Mouse (Mus musculus) stomach, embryonic 14.5 days (tissue): ENCODE data around the gene Pou2f3. TPM values are rescaled to one million over a fixed set of nuclear protein-coding genes. Genes with fewer than 3 reads are reported as not detected.

Source experiments
- ATAC-seq: fragments of 200-750 bp; cut with Nextera tagmentation; 2 replicates; pipeline ENCODE4 v1.8.0; 2017; ENCODE audit warnings: low read depth, moderate TSS enrichment; ENCODE audit not compliant: insufficient number of reproducible peaks, insufficient read depth, low FRiP score
- H3K27ac ChIP-seq: fragments of 300-500 bp; sonication (generic); 2 replicates; pipeline ENCODE4 v1.5.1; 2014; ENCODE audit warnings: mild to moderate bottlenecking, low read length, moderate library complexity, mixed read lengths
- H3K27me3 ChIP-seq: fragments of 300-500 bp; sonication (generic); 2 replicates; pipeline ENCODE4 v1.6.1; 2014; ENCODE audit warnings: low read length, control low read depth, mixed read lengths; ENCODE audit not compliant: control insufficient read depth, insufficient read depth
- H3K36me3 ChIP-seq: fragments of 300-500 bp; sonication (generic); 2 replicates; pipeline ENCODE4 v1.6.1; 2014; ENCODE audit warnings: mild to moderate bottlenecking, control low read depth, low read length, moderate library complexity, mixed read lengths; ENCODE audit not compliant: control insufficient read depth, insufficient read depth
- H3K4me1 ChIP-seq: fragments of 300-500 bp; sonication (generic); 2 replicates; pipeline ENCODE4 v1.6.1; 2014; ENCODE audit warnings: low read length, control low read depth, mixed read lengths; ENCODE audit not compliant: control insufficient read depth, insufficient read depth
- H3K4me2 ChIP-seq: fragments of 300-500 bp; sonication (generic); replicated peaks from 2 replicates; pipeline ENCODE4 v1.6.1; 2014; ENCODE audit warnings: low read depth, low read length, control low read depth
- H3K4me3 ChIP-seq: fragments of 300-500 bp; sonication (generic); 2 replicates; pipeline ENCODE4 v1.5.1; 2014; ENCODE audit warnings: low read depth, low read length, control low read depth
- H3K9ac ChIP-seq: fragments of 300-500 bp; sonication (generic); replicated peaks from 2 replicates; pipeline ENCODE4 v1.6.1; 2014; ENCODE audit warnings: low read depth, mild to moderate bottlenecking, control low read depth, low read length, moderate library complexity, mixed read lengths
- H3K9me3 ChIP-seq: fragments of 300-500 bp; sonication (generic); 2 replicates; pipeline ENCODE4 v1.6.1; 2016; ENCODE audit warnings: low read depth, low read length, control low read depth; ENCODE audit not compliant: control insufficient read depth
- WGBS: fragments of 180-500 bp; shearing (Covaris S2); extraction: QIAGEN DNeasy Blood & Tissue Kit; methylation state at CpG from one replicate; pipeline ENCODE4 v1.1.7; 2014; 5-methylcytosine and 5-hydroxymethylcytosine counted together
- polyA plus RNA-seq: library from polyadenylated mRNA; unstranded; fragments of >200 nt; fragmentation: Nextera tagmentation; extraction: Ambion mirVana; gene quantifications from 2 replicates; pipeline ENCODE4 v1.2.1, GENCODE M21; 2014

Pou2f3 gene
- polyA plus RNA-seq, 1 experiment from 2014 or later: 0.27 TPM

DNA sequence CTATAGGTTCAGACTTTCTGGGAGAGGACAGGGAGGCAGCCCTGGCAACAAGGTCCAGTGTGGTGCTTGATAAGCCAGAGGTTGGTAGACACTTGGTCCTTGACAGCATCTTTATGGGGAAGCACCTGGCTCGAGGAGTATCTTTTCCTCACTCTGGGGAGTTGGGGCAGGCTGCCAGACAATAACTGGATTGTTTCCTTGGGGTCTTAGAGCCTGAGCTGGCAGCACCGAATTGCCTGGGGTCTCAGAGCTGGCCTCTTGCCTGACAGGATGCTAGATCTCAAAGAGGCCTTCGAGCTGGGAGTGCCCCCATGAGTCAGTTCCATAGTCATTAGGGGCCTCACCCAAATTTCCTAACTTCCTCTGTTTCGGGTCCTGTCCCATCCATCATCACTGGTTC lies 31.1 kb upstream of the Pou2f3 start:
- no peaks in the 10 kb centered on the region for H3K9me3 ChIP-seq
- H3K27ac ChIP-seq: no peak overlapping the region
- H3K27me3 ChIP-seq: no peaks in the 10 kb centered on the region
- H3K9ac ChIP-seq: no peak overlapping the region
- no peak overlapping the region for H3K4me3 ChIP-seq
- no peak for ATAC-seq
- 46% methylated on average over 4 of the region's 4 CpGs for WGBS
- H3K4me1 ChIP-seq: peaks cover 32% of the 10 kb centered on the region
- no peak overlapping the region for H3K4me2 ChIP-seq
- no peaks in the 10 kb centered on the region for H3K36me3 ChIP-seq

DNA sequence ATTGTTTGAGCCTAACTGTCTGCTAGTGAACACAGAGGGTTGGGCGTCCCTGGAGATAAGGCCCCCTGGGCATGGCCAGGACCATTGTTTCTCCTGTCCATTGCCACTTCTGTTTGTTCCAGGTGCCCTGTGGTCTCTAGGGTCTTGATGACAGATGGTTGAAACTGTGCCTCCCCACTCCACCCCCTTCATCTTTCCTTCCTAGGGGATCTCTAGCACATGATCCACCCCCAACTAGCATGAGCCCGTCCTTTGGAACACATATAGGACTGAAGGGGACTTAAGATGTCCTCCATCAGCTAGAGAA lies 30.4 kb upstream of the Pou2f3 start:
- Histone ChIP-seq H3K27ac (peak overlapping the region; percentile 95), H3K9ac (peak overlapping the region; percentile 78; the same call in 1 of the 2 replicates), H3K36me3 (no peaks in the 10 kb centered on the region; the same call in 1 of the 2 replicates), H3K4me1 (peaks cover 35% of the 10 kb centered on the region), H3K9me3 (no peaks in the 10 kb centered on the region), H3K27me3 (no peaks in the 10 kb centered on the region), H3K4me3 (peak overlapping the region; percentile 80; the same call in 1 of the 2 replicates), H3K4me2 (peak overlapping the region; percentile 78)
- ATAC-seq: no peak; the same call in 1 of the 2 replicates
- WGBS: 45% methylated on average over 2 of the region's 2 CpGs

DNA sequence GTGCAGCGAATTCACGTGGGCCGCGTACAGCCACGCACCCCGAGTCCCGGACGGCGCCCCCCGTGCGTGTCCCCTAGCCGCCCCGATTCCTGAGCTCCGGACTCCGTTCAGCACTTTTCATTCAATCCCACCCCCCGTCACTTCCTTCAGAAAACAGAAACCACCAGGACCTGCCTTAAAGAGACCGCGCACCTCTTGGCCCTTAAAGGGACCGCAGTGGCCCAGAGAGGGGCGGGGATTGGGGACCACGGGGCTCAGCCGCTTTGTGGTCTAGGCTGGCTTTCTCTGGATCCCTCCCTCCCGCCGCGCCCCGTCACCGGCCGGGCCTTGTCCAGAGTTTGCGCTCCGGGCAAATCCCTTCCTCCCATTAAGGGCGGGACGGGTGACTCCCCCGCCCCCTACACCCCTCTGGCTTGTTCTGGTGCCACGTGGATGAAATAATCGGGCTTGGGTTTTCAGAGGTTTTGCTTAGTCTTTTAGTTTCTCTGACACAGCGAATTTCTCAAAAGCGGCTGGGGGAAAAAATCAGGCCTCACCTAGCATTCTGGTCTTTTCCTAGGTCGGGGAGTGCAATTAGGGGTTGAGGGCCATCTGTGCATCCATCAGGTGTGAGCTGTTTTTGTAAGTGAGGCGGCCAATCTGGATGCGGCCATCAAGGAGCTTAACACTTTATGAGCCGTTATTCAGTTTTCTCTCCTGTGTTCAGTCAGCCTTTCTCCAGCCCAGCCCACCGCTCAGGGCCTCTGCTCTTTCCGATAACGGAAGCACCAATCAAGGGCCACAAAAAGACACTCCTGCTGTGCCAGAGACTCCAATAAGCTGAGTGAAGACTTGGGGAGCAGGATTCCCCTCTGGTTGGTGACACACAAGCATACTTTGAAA lies 29.8 kb upstream of the Pou2f3 start, which contains the start of gene Oaf:
Gene Oaf, minus strand, starts transcription at position 200 of the 882 bp plus-strand sequence.
- Histone ChIP-seq H3K36me3 (no peaks in the 10 kb centered on the region; the same call in 1 of the 2 replicates), H3K27ac (peak within 1 kb of the TSS; percentile 95), H3K4me3 (peak within 1 kb of the TSS; percentile 80), H3K27me3 (no peaks in the 10 kb centered on the region), H3K4me1 (peaks cover 38% of the 10 kb centered on the region), H3K9me3 (no peaks in the 10 kb centered on the region), H3K9ac (peak within 1 kb of the TSS; percentile 78), H3K4me2 (peak within 1 kb of the TSS; percentile 78)
- peak; percentile 91 for ATAC-seq
- WGBS: 2% methylated on average over 43 of the region's 44 CpGs

DNA sequence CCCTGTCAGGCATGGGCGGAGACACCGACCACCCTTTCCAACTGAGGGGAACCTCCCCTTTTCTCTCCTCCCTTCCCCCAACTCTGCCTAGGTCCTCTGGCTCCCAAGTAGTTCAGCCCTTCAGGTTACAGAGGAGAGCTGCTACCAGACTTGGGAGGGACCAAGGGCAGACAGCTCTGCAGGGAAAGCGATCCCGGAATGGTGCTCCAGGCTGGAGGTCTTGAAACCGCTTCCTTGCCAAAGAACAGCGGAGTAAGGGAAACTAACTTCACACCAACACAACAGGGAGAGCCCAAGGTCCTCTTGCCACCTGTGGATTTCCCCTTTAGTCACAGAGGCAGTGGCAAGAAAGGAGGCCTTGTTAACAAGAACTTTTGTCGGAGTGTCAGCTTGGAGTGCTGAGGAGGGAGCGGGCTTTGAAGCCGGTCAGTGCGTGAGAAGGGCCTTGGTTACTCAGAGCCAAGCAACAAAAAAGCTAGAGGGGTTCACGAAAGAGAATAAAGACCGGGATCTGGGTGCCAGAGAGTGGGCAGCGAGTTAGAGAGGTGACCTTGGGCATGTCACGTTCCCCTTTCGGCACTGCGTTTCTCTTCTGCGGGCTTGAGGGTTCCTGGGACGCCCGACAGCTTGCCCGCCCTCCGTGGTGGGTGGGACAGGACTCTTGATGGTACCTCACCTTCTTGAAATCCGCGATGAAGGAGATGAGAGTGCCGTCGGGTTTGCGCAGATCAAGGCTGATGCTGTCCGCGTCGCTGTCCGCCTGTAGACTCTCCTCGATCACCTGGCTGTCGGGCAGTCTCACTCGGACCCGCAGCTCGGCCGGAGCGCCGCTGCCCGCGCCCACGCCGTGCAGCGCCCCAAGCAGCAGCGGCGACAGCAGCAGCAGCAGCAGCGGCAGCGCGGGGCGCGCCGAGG lies 28.7 kb upstream of the Pou2f3 start:
- Histone ChIP-seq H3K27me3 (no peaks in the 10 kb centered on the region), H3K9me3 (no peaks in the 10 kb centered on the region), H3K27ac (peak overlapping the region; percentile 95), H3K4me2 (peak overlapping the region; percentile 78), H3K4me1 (peaks cover 41% of the 10 kb centered on the region), H3K9ac (peak overlapping the region; percentile 78), H3K36me3 (no peaks in the 10 kb centered on the region; the same call in 1 of the 2 replicates), H3K4me3 (peak overlapping the region; percentile 80)
- under 1% methylated on average over 46 of the region's 51 CpGs for WGBS
- no peak for ATAC-seq

DNA sequence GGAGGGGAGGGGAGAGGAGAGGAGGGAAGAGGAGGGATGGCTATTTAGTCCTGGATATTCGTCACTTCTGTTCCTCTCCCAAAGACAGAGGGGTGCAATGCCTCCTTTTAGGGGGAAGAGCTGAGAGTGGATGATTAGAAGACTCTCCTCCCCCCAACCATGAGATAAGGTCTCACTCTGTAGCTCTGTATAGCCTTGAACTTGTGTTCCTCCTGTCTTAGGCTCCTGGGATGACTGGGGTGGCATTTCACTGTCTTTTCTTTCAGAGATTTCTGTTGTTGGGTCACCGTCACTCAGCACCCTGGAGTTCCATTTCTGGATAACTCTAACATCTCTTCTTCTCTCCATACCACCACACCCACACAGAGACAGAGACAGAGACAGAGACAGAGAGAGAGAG lies 28.0 kb upstream of the Pou2f3 start:
- Histone ChIP-seq H3K27ac (peak overlapping the region; percentile 27; the same call in 1 of the 2 replicates), H3K36me3 (no peaks in the 10 kb centered on the region; the same call in 1 of the 2 replicates), H3K4me1 (peaks cover 44% of the 10 kb centered on the region), H3K4me2 (peak overlapping the region; percentile 78), H3K27me3 (no peaks in the 10 kb centered on the region), H3K4me3 (peak overlapping the region; percentile 80), H3K9ac (peak overlapping the region; percentile 78), H3K9me3 (no peaks in the 10 kb centered on the region)
- no peak for ATAC-seq
- 50% methylated on average over 2 of the region's 2 CpGs for WGBS

DNA sequence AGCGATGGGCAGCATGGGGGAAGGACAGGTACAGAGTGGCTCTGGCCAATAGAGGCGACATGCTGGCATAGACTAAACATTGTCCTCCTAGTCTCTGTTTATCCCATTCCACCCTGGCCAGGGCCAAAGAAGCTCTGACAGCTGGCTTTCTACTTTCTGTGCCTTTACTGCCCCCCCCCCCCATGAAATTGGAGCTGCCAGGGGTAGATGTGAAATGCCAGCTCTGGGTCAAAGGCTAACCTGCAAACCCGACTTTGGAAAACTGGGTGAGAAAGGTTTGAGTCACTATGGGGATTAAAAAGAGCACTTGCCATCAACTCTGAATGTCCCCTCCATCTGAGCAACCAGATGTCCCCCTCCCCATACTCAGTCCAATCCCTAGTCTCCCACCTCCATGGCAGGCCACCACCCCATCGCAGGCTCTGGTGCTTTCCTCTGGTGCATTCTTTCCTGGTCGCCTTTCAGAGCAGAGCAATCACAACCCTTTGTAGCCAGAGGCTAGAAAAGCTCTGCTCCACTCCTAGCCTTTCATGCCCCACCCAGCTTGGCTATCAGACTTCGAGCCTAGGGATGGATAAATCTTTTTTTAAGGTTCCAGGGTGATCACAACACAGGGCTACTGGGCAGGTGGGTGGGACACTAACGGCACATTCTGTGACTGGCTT lies 27.1 kb upstream of the Pou2f3 start:
- H3K9ac ChIP-seq: peak overlapping the region; percentile 78; the same call in 1 of the 2 replicates
- H3K27ac ChIP-seq: no peak overlapping the region
- ATAC-seq: no peak
- no peaks in the 10 kb centered on the region for H3K27me3 ChIP-seq
- H3K4me1 ChIP-seq: peaks cover 54% of the 10 kb centered on the region
- peak overlapping the region; percentile 80 for H3K4me3 ChIP-seq
- no peaks in the 10 kb centered on the region for H3K9me3 ChIP-seq
- peak overlapping the region; percentile 78 for H3K4me2 ChIP-seq
- H3K36me3 ChIP-seq: no peaks in the 10 kb centered on the region; the same call in 1 of the 2 replicates
- 40% methylated on average over 7 of the region's 7 CpGs for WGBS

DNA sequence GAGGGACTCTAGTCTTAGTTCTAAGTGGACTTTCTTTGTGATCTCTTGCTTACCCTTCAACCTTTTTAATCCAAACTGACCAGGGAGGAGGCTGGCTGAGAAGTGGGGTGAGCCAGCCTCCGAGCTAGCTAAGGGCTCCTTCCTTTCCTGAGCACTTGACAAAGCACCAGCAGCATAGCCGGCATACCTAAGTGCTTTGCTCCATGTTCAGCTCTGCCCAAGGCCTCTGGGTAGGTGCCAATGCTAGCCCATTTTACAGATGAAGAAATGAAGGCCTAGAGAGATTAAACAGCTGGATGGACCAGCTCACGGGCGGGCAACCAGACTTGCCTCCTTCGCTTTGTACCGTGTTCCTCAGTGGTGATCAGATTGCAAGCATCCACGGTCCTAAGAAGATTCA lies 26.4 kb upstream of the Pou2f3 start:
- 77% methylated on average over 7 of the region's 7 CpGs for WGBS
- Histone ChIP-seq H3K27ac (no peak overlapping the region), H3K36me3 (no peaks in the 10 kb centered on the region; the same call in 1 of the 2 replicates), H3K9me3 (no peaks in the 10 kb centered on the region), H3K4me1 (peaks cover 60% of the 10 kb centered on the region), H3K4me3 (no peak overlapping the region), H3K27me3 (no peaks in the 10 kb centered on the region), H3K4me2 (peak overlapping the region; percentile 78; the same call in 1 of the 2 replicates), H3K9ac (no peak overlapping the region)
- no peak for ATAC-seq

DNA sequence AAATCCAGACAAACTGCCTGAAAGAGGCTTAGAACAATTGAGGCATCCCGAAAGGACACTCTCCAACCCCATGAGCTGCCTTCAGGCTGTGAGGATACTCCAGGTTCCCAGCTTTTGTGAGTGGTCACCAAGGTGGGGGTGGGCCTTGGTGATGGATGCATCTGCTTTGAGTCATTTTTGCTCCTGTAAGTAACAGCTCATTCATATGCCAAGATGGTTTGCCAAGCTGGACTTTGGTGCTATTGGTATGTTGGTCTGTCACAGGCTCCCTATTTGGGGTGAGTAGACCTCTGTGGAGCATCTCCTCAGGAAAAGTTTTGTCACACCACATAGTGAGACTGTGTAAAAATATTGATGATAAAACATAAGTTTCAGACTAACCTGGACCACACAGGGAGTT lies 25.9 kb upstream of the Pou2f3 start:
- Histone ChIP-seq H3K4me1 (peaks cover 60% of the 10 kb centered on the region), H3K27ac (no peak overlapping the region), H3K9ac (no peak overlapping the region), H3K4me3 (no peak overlapping the region), H3K9me3 (no peaks in the 10 kb centered on the region), H3K36me3 (no peaks in the 10 kb centered on the region; the same call in 1 of the 2 replicates), H3K4me2 (0 out of 2 replicates have a peak overlapping the region, but pooled peaks have one; percentile 78), H3K27me3 (no peaks in the 10 kb centered on the region)
- ATAC-seq: no peak
- 71% methylated on average over 1 of the region's 1 CpGs for WGBS
